7 mouse cellular contexts compared by ENCODE assay signal in genomic region chr7:24885468-24886307, GRCm38 (mm10). TPM values are rescaled to one million over a fixed set of nuclear protein-coding genes. Genes with fewer than 3 reads are reported as not detected.
DNase-seq lines count a peak whose midpoint lies in the region; ATAC-seq and TF ChIP-seq lines count a peak whose summit lies in the region.

No protein-coding gene starts in this region.

- peaks cover 25% of the 10 kb centered on the region for H3K36me3 ChIP-seq in lung, postnatal 0 days (ENCODE audit: insufficient read depth, low read length)
- H3K36me3 ChIP-seq in embryonic facial prominence, embryonic 15.5 days: peaks cover 51% of the 10 kb centered on the region
- H3K36me3 ChIP-seq in limb, embryonic 11.5 days (ENCODE audit: control insufficient read depth, insufficient read depth, low read length): peaks cover 31% of the 10 kb centered on the region
- H3K36me3 ChIP-seq in stomach, embryonic 14.5 days (ENCODE audit: control insufficient read depth, insufficient read depth, low read length): peaks cover 52% of the 10 kb centered on the region

- H3K4me2 ChIP-seq in lung, postnatal 0 days (replicated peaks; ENCODE audit: low read depth, low read length): peak overlapping the region; percentile 58
- peak overlapping the region; percentile 79 for H3K4me2 ChIP-seq in embryonic facial prominence, embryonic 15.5 days (replicated peaks)
- peak overlapping the region; percentile 77 for H3K4me2 ChIP-seq in limb, embryonic 11.5 days (ENCODE audit: low read depth, severe bottlenecking)
- H3K4me2 ChIP-seq in stomach, embryonic 14.5 days (replicated peaks; ENCODE audit: low read depth, low read length): peak overlapping the region; percentile 85

- H3K27me3 ChIP-seq in lung, postnatal 0 days (replicated peaks; ENCODE audit: insufficient read depth, low read length): no peaks in the 10 kb centered on the region
- no peaks in the 10 kb centered on the region for H3K27me3 ChIP-seq in embryonic facial prominence, embryonic 15.5 days
- no peaks in the 10 kb centered on the region for H3K27me3 ChIP-seq in limb, embryonic 11.5 days (ENCODE audit: control insufficient read depth, insufficient read depth, low read length)
- H3K27me3 ChIP-seq in stomach, embryonic 14.5 days (ENCODE audit: control insufficient read depth, insufficient read depth, low read length): no peaks in the 10 kb centered on the region

- TF ChIP-seq EP300 in lung, postnatal 0 days (IDR thresholded peaks at IDR 0.05): no peak

- no peak for TF ChIP-seq CTCF in lung, postnatal 0 days (IDR thresholded peaks at IDR 0.05)

- H3K4me3 ChIP-seq in lung, postnatal 0 days (ENCODE audit: low read depth, low read length): peak overlapping the region; percentile 89
- H3K4me3 ChIP-seq in embryonic facial prominence, embryonic 15.5 days (replicated peaks): peak overlapping the region; percentile 99
- H3K4me3 ChIP-seq in limb, embryonic 11.5 days (ENCODE audit: low read depth, low read length): peak overlapping the region; percentile 100
- H3K4me3 ChIP-seq in stomach, embryonic 14.5 days (ENCODE audit: low read depth, low read length): peak overlapping the region; percentile 99

- DNase-seq in lung, postnatal 0 days (ENCODE audit: low spot score): no peak
- no peak for DNase-seq in lung, postnatal 25 days (ENCODE audit: low spot score)
- DNase-seq in limb, embryonic 11.5 days (ENCODE audit: low spot score): no peak
- no peak for DNase-seq in thymus, postnatal 36 days
- DNase-seq in right cerebral cortex, postnatal 4 days: no peak

- 20% methylated on average over 12 of the region's 12 CpGs for WGBS in lung, postnatal 0 days
- WGBS in embryonic facial prominence, embryonic 15.5 days: 27% methylated on average over 12 of the region's 12 CpGs
- WGBS in limb, embryonic 11.5 days: 47% methylated on average over 12 of the region's 12 CpGs
- WGBS in stomach, embryonic 14.5 days: 35% methylated on average over 12 of the region's 12 CpGs

- H3K9me3 ChIP-seq in lung, postnatal 0 days (ENCODE audit: low read length): no peaks in the 10 kb centered on the region
- no peaks in the 10 kb centered on the region for H3K9me3 ChIP-seq in embryonic facial prominence, embryonic 15.5 days (replicated peaks)
- H3K9me3 ChIP-seq in limb, embryonic 11.5 days (ENCODE audit: control insufficient read depth, low read length): no peaks in the 10 kb centered on the region
- H3K9me3 ChIP-seq in stomach, embryonic 14.5 days (ENCODE audit: control insufficient read depth, low read depth, low read length): no peaks in the 10 kb centered on the region

- H3K9ac ChIP-seq in lung, postnatal 0 days (replicated peaks; ENCODE audit: low read depth): peak overlapping the region; percentile 98
- H3K9ac ChIP-seq in embryonic facial prominence, embryonic 15.5 days: peak overlapping the region; percentile 100
- H3K9ac ChIP-seq in limb, embryonic 11.5 days (ENCODE audit: low read length): peak overlapping the region; percentile 100
- peak overlapping the region; percentile 100 for H3K9ac ChIP-seq in stomach, embryonic 14.5 days (replicated peaks; ENCODE audit: low read depth, low read length)

- H3K27ac ChIP-seq in lung, postnatal 0 days (ENCODE audit: low read length): peak overlapping the region; percentile 96
- peak overlapping the region; percentile 58 for H3K27ac ChIP-seq in embryonic facial prominence, embryonic 15.5 days (replicated peaks)
- H3K27ac ChIP-seq in limb, embryonic 11.5 days (replicated peaks; ENCODE audit: low read depth, low read length): no peak overlapping the region
- no peak overlapping the region; the same call in 1 of the 2 replicates for H3K27ac ChIP-seq in stomach, embryonic 14.5 days (ENCODE audit: low read length)

- no peak for ATAC-seq in lung, postnatal 0 days
- ATAC-seq in embryonic facial prominence, embryonic 15.5 days (ENCODE audit: insufficient number of reproducible peaks, low FRiP score, low TSS enrichment, low read depth): no peak
- no peak for ATAC-seq in limb, embryonic 11.5 days (ENCODE audit: insufficient number of reproducible peaks, low FRiP score, low TSS enrichment, low read depth)
- ATAC-seq in stomach, embryonic 14.5 days (ENCODE audit: insufficient number of reproducible peaks, insufficient read depth, low FRiP score, low read depth): no peak

- H3K4me1 ChIP-seq in lung, postnatal 0 days (ENCODE audit: insufficient read depth, low read depth, low read length): peaks cover 22% of the 10 kb centered on the region
- peaks cover 28% of the 10 kb centered on the region for H3K4me1 ChIP-seq in embryonic facial prominence, embryonic 15.5 days
- peaks cover 19% of the 10 kb centered on the region for H3K4me1 ChIP-seq in limb, embryonic 11.5 days (ENCODE audit: control insufficient read depth, insufficient read depth, low read length)
- H3K4me1 ChIP-seq in stomach, embryonic 14.5 days (ENCODE audit: control insufficient read depth, insufficient read depth, low read length): peaks cover 20% of the 10 kb centered on the region

RNA-seq across cellular contexts. Expression of gene Rps19, which starts 1.5 kb away (rescaled TPM):
- 2,947 and 3,302 TPM in 2 replicates for polyA plus RNA-seq in lung, postnatal 0 days (2015; fragmentation: Nextera tagmentation; extraction: Ambion mirVana)
- 2,979 and 3,008 TPM in 2 replicates for polyA plus RNA-seq in embryonic facial prominence, embryonic 15.5 days (2015; fragmentation: Nextera tagmentation; extraction: Ambion mirVana)
- 2,245 and 2,332 TPM in 2 replicates for polyA plus RNA-seq in limb, embryonic 11.5 days (2014; fragmentation: Nextera tagmentation; extraction: Ambion mirVana)
- polyA plus RNA-seq in stomach, embryonic 14.5 days (2014; fragmentation: Nextera tagmentation; extraction: Ambion mirVana): 3,189 and 3,445 TPM in 2 replicates

RNA-seq across cellular contexts. Expression of gene Cd79a, which starts 11.5 kb away (rescaled TPM):
- 3.2 and 4.3 TPM in 2 replicates for polyA plus RNA-seq in lung, postnatal 0 days (2015; fragmentation: Nextera tagmentation; extraction: Ambion mirVana)
- 0.59 and 0.69 TPM in 2 replicates for polyA plus RNA-seq in embryonic facial prominence, embryonic 15.5 days (2015; fragmentation: Nextera tagmentation; extraction: Ambion mirVana)
- 0.30 and 0.56 TPM in 2 replicates for polyA plus RNA-seq in limb, embryonic 11.5 days (2014; fragmentation: Nextera tagmentation; extraction: Ambion mirVana)
- polyA plus RNA-seq in stomach, embryonic 14.5 days (2014; fragmentation: Nextera tagmentation; extraction: Ambion mirVana): 0.33 TPM in 1 of 2 replicates, not detected in the other

RNA-seq across cellular contexts. Expression of gene Dmrtc2, which starts 15.8 kb away (rescaled TPM):
- not detected in 2 replicates for polyA plus RNA-seq in lung, postnatal 0 days (2015; fragmentation: Nextera tagmentation; extraction: Ambion mirVana)
- 0.09 TPM in 1 of 2 replicates, not detected in the other for polyA plus RNA-seq in embryonic facial prominence, embryonic 15.5 days (2015; fragmentation: Nextera tagmentation; extraction: Ambion mirVana)
- polyA plus RNA-seq in limb, embryonic 11.5 days (2014; fragmentation: Nextera tagmentation; extraction: Ambion mirVana): 0.11 TPM in 1 of 2 replicates, not detected in the other
- not detected in 2 replicates for polyA plus RNA-seq in stomach, embryonic 14.5 days (2014; fragmentation: Nextera tagmentation; extraction: Ambion mirVana)

RNA-seq across cellular contexts. Expression of gene Lypd4, which starts 15.9 kb away (rescaled TPM):
- polyA plus RNA-seq in lung, postnatal 0 days (2015; fragmentation: Nextera tagmentation; extraction: Ambion mirVana): not detected in 2 replicates
- polyA plus RNA-seq in embryonic facial prominence, embryonic 15.5 days (2015; fragmentation: Nextera tagmentation; extraction: Ambion mirVana): not detected in 2 replicates
- not detected in 2 replicates for polyA plus RNA-seq in limb, embryonic 11.5 days (2014; fragmentation: Nextera tagmentation; extraction: Ambion mirVana)
- polyA plus RNA-seq in stomach, embryonic 14.5 days (2014; fragmentation: Nextera tagmentation; extraction: Ambion mirVana): not detected in 2 replicates

RNA-seq across cellular contexts. Expression of gene Arhgef1, which starts 17.0 kb away (rescaled TPM):
- polyA plus RNA-seq in lung, postnatal 0 days (2015; fragmentation: Nextera tagmentation; extraction: Ambion mirVana): 123 and 143 TPM in 2 replicates
- 121 and 126 TPM in 2 replicates for polyA plus RNA-seq in embryonic facial prominence, embryonic 15.5 days (2015; fragmentation: Nextera tagmentation; extraction: Ambion mirVana)
- 69.9 and 84.4 TPM in 2 replicates for polyA plus RNA-seq in limb, embryonic 11.5 days (2014; fragmentation: Nextera tagmentation; extraction: Ambion mirVana)
- polyA plus RNA-seq in stomach, embryonic 14.5 days (2014; fragmentation: Nextera tagmentation; extraction: Ambion mirVana): 88.8 and 89.9 TPM in 2 replicates

Comparison
In these comparisons a context has a peak if more than half of its experiments do, and no peak if none do; other contexts are left out.
1. H3K27ac ChIP-seq: peak in lung, postnatal 0 days (single experiment) and embryonic facial prominence, embryonic 15.5 days (single experiment); none in limb, embryonic 11.5 days (single experiment) and stomach, embryonic 14.5 days (single experiment).
2. Peak in every context shown above with its lines, with median percentiles within 50 percentile points of each other: H3K4me2 ChIP-seq, H3K4me3 ChIP-seq and H3K9ac ChIP-seq.